Mouse (Mus musculus) neural tube, embryonic 14.5 days (tissue): ENCODE measurements around the gene D930020B18Rik. TPM values are rescaled to one million over a fixed set of nuclear protein-coding genes. Genes with fewer than 3 reads are reported as not detected.

Experiments
- ATAC-seq: fragments of 200-750 bp; cut with Nextera tagmentation; 2 replicates; pipeline ENCODE4 v1.8.0; 2017; ENCODE audit warnings: low read depth, mild to moderate bottlenecking, moderate TSS enrichment, moderate library complexity
- H3K27ac ChIP-seq: fragments of 300-500 bp; sonication (generic); 2 replicates; pipeline ENCODE4 v1.5.1; 2014; ENCODE audit warnings: low read depth, mild to moderate bottlenecking, control low read depth, low read length, moderate library complexity, mixed read lengths
- H3K27me3 ChIP-seq: fragments of 300-500 bp; sonication (generic); 2 replicates; pipeline ENCODE4 v1.6.1; 2014; ENCODE audit warnings: low read length; ENCODE audit not compliant: control insufficient read depth, insufficient read depth
- H3K36me3 ChIP-seq: fragments of 300-500 bp; sonication (generic); 2 replicates; pipeline ENCODE4 v1.6.1; 2014; ENCODE audit warnings: low read length, mixed read lengths; ENCODE audit not compliant: control insufficient read depth, insufficient read depth
- H3K4me1 ChIP-seq: fragments of 300-500 bp; sonication (generic); 2 replicates; pipeline ENCODE4 v1.6.1; 2014; ENCODE audit warnings: low read length; ENCODE audit not compliant: control insufficient read depth, insufficient read depth
- H3K4me2 ChIP-seq: fragments of 300-500 bp; sonication (generic); 2 replicates; pipeline ENCODE4 v1.6.1; 2014; ENCODE audit warnings: mild to moderate bottlenecking, low read depth, low read length, control low read depth
- H3K4me3 ChIP-seq: fragments of 300-500 bp; sonication (generic); 2 replicates; pipeline ENCODE4 v1.5.1; 2014; ENCODE audit warnings: low read depth, low read length, control low read depth, mixed read lengths
- H3K9ac ChIP-seq: fragments of 300-500 bp; sonication (generic); replicated peaks from 2 replicates; pipeline ENCODE4 v1.6.1; 2014; ENCODE audit warnings: low read depth, mild to moderate bottlenecking, control low read depth, low read length, mixed read lengths
- H3K9me3 ChIP-seq: fragments of 300-500 bp; sonication (generic); 2 replicates; pipeline ENCODE4 v1.6.1; 2016; ENCODE audit warnings: low read length; ENCODE audit not compliant: control insufficient read depth
- WGBS: fragments of 180-500 bp; shearing (Covaris S2); extraction: QIAGEN DNeasy Blood & Tissue Kit; methylation state at CpG from one replicate; pipeline ENCODE4 v1.1.7; 2014; 5-methylcytosine and 5-hydroxymethylcytosine counted together
- microRNA-seq: library from miRNA; unstranded; fragments of <30 nt; microRNA quantifications from one replicate; pipeline ENCODE4, GENCODE M21; 2016
- polyA plus RNA-seq: library from polyadenylated mRNA; unstranded; fragments of >200 nt; fragmentation: Nextera tagmentation; extraction: Ambion mirVana; gene quantifications from 2 replicates; pipeline ENCODE4 v1.2.1, GENCODE M21; 2014

The D930020B18Rik gene
- polyA plus RNA-seq, 1 experiment from 2014 or later: 0.12 TPM

DNA sequence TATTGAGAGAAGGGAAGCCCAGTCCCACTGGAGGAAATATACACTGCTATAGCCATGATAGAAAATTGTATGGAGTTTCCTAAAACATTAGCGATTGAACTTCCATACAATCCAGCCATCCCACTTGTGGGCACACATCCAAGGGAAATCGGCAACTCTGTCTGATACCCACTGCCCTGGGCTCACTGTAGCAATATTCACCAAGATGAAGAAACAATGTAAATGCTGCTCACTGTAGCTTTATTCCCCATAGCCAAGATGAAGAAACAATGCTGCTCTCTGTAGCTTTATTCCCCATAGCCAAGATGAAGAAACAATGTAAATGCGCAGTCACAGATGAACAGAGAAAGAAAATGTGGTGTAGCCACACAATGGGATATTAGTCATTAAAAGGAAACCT lies 95.9 kb downstream of the D930020B18Rik start:
- no peaks in the 10 kb centered on the region for H3K9me3 ChIP-seq
- H3K4me3 ChIP-seq: no peak overlapping the region
- H3K4me2 ChIP-seq: no peak overlapping the region
- H3K27ac ChIP-seq: no peak overlapping the region
- no peak for ATAC-seq
- no peaks in the 10 kb centered on the region for H3K27me3 ChIP-seq
- H3K36me3 ChIP-seq: no peaks in the 10 kb centered on the region
- 84% methylated on average over 3 of the region's 3 CpGs for WGBS
- H3K9ac ChIP-seq: no peak overlapping the region
- no peaks in the 10 kb centered on the region for H3K4me1 ChIP-seq

DNA sequence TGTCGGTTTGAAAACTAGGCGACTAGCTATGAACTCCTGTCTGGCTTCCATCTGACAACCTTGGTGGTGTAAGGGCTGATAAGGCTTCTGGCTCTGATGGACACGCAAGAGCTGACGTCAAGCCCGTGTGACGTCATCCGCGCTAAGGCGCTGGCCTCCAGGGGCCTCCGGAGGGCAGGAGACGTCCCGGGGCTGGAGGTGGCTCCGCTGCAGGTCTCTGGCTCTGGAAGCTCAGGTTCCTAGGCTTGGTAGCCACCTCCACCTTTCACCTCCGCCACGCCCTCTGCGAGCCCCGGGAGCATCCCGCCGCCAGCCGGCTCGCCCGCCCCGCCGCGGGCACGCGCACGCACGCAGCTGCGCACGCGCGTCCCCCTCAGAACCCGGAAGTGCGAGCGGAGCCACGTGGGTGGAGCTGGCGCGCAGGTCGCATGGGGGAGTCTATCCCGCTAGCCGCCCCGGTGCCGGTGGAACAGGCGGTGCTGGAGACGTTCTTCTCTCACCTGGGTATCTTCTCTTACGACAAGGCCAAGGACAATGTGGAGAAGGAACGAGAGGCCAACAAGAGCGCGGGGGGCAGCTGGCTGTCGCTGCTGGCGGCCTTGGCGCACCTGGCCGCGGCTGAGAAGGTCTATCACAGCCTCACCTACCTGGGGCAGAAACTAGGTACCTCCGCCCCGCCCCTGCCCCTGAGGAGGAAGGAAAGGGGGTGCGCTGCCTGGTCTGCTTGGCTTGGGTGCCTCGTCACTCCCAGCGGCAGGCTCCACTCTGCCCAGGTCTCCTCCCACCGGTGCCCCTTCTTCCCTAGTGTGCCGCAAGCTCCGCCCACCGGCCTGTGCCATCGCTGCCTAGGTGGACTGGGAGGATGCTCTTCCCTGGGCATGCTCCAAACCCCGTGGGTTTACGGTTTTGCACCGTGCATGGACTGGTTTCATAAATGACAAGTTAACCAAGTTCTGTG lies 98.4 kb downstream of the D930020B18Rik start, which contains the start of gene BC048403:
TSS of gene BC048403 (plus strand) at position 390 of the 958 bp plus-strand sequence.
- H3K4me3 ChIP-seq: peak within 1 kb of the TSS; percentile 79
- peak within 1 kb of the TSS; percentile 68 for H3K9ac ChIP-seq
- peak within 1 kb of the TSS; percentile 82 for H3K27ac ChIP-seq
- under 1% methylated on average over 67 of the region's 68 CpGs for WGBS
- ATAC-seq: peak; percentile 93
- H3K4me2 ChIP-seq: peak within 1 kb of the TSS; percentile 90
- no peaks in the 10 kb centered on the region for H3K27me3 ChIP-seq
- H3K9me3 ChIP-seq: no peaks in the 10 kb centered on the region
- no peaks in the 10 kb centered on the region for H3K4me1 ChIP-seq
- no peaks in the 10 kb centered on the region for H3K36me3 ChIP-seq

DNA sequence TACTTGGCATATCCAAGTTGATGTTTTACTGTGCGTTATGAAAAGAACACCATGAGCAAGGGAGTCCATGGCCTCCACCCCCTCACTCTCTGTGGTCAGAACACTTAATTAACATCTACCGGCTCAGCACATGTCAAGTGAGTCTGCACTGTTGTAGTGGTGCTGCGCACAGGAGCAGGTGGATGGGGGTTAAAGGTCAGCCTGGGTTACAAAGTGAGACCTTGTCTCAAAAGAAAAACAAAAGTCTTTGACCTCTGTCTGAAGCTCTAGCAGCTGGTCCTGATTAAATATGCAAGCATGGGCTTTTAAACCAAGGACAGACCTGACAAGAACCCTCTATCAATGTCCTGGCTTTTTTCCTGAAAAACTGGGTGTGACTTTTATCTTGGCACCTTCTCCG lies 100.9 kb downstream of the D930020B18Rik start:
- WGBS: 36% methylated on average over 4 of the region's 4 CpGs
- Histone ChIP-seq H3K27me3 (no peaks in the 10 kb centered on the region), H3K4me3 (no peak overlapping the region), H3K27ac (no peak overlapping the region), H3K4me2 (no peak overlapping the region), H3K4me1 (no peaks in the 10 kb centered on the region), H3K9me3 (no peaks in the 10 kb centered on the region), H3K36me3 (peaks cover under 1% of the 10 kb centered on the region; the same call in 1 of the 2 replicates), H3K9ac (no peak overlapping the region)
- no peak for ATAC-seq

Small RNA genes lying within 50 kb of the gene (microRNA-seq; reads per million reads assigned to microRNA genes)
- gene Gm24330: not detected

Other genes starting within 250 kb of the D930020B18Rik start
- gene Rassf3, start 165.2 kb upstream of the D930020B18Rik start, polyA plus RNA-seq: 4.1 and 6.9 TPM in 2 replicates
- gene Tbk1, start 54.8 kb upstream of the D930020B18Rik start, polyA plus RNA-seq: 37.5 and 38.3 TPM in 2 replicates
- gene Xpot, start 15.3 kb upstream of the D930020B18Rik start, polyA plus RNA-seq: 28.4 and 39.3 TPM in 2 replicates
- gene BC048403, start 98.3 kb downstream of the D930020B18Rik start, polyA plus RNA-seq: 2.2 and 3.0 TPM in 2 replicates